Mouse (Mus musculus): ENCODE measurements around the gene Fam25c. TPM values are rescaled to one million over a fixed set of nuclear protein-coding genes. Genes with fewer than 3 reads are reported as not detected.
"Not testable (repeated sequence)": the region's sequence is repeated elsewhere in the genome, so short reads cannot be mapped to it uniquely, and the experiment has no call there.

Fam25c gene
- total RNA-seq, 2 experiments from 2014 or later: 0.66 TPM; not detected in 1

DNA sequence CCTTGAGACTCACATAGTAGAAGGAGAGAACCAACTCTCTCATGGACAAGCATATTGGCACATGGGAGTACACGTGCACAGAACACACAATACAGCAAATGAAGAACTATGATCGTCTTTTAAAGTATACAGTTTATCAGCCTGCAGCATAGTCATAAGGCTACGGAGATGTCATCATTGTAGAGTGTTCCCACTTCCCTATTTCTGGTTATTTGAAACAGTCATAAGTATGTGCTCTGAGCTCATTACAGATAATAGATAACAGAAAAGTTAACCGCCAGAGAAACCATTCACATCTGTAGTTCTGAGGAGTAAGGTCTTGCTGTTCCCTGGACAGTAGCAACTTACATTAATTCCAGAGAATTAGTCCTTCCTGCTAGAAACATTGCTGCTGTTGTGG, 12.2 kb downstream of the Fam25c start:
- intact Hi-C loops (cut with DNase I; ENCODE audit: low total_unique reads): no loop called here
- no peak for DNase-seq

DNA sequence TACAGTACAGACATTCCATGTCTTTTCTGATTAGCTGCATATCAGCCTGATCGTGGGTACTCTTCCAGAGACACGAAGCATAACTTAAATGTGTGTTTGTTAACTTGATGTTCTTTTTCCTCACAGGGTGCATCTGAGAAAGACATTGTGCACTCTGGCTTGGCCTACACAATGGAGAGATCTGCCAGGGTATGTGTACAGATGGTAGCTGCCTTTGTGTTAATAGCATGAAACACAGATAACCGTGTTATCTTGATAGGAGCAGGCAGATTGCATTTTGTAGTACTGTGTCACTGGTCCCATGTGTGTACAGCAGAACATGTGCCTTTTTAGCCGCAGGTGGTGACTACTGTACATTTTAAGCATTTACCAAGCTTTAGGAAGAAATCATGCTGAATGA, 13.2 kb downstream of the Fam25c start:
- DNase-seq: no peak
- intact Hi-C loops (cut with DNase I; ENCODE audit: low total_unique reads): no loop called here

DNA sequence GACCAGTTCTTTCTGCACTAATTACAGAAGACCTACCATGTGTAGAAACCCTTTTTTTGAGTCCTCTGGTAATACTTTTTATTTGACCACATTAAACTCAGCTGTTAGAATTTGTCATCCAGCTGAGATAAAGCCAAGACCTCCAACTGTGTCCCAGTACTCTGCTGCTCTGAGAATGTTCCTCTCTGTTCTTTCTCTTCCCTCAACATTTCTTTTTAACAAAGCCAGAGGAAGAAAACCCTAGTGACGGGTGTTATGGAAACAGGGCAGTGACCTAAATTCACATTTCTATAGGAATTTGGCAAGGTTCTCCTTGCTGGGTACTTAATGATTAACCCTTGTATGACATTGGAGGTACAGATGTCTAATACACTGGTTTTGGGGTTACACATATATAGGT, 15.8 kb downstream of the Fam25c start:
- no peak for DNase-seq
- intact Hi-C loops (cut with DNase I; ENCODE audit: low total_unique reads): no loop called here

DNA sequence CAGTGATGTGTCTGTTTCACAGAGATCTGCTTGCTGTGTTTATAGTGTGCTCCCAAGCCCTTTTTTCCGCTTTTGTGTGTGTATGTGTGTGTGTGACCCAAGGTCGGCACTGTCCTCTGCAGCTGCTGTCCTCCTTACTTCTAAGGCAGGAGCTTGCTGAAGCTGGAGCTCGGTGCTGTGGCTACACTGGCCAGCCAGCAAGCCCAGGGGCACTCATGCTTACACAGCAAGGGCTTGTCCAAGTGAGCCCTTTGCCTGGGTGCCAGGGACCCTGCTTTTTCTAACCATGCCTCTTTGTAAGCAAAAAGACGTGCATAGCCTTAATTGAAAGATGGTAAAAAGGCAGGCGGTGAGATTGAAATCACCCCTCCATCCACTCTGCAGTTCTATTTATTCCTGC, 22.8 kb downstream of the Fam25c start:
- DNase-seq: no peak
- intact Hi-C loops (cut with DNase I; ENCODE audit: low total_unique reads): no loop called here

DNA sequence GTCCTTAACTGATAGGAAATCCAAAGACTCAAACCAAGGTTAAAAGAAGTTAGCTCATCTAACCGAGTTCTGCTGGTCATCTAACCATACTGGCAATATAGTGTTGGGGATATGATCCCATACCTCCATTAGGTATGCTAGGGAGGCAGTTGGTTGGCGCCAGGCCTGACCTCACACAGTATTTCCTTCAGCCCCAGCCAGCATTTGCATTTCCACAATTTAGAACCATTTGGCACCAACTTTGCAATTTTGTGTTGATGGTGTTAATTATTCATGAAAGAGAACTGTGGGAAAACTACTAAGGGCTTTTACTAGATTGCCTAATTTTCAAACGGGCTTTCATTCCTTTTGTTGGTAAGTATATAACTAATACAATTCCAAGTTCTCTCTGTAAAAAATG, 23.3 kb downstream of the Fam25c start:
- DNase-seq: no peak
- intact Hi-C loops (cut with DNase I; ENCODE audit: low total_unique reads): no loop called here

DNA sequence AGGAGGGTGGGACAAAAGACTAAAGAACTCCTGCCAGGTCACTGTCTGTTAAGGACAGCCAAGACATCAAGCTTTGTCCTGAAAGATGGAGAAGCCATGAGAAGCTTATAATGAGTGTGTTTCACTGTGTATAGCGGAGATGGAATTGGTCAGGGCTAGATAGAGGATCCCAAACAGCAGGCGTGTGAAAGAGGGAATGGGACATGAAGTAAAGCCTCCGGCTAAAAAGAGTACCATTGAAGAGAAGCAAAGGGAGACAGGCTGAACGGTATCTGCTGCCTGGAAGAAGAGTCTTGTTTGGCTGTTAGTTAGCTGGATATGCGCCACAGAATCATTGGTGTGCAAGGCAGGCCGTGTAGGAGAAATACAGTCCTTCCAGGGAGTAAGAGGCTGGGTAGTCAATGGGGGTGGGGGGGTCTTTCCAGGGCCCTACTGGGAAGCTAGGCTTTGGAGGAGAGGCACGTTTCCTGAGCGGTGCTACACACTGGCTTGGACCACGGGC, 24.5 kb downstream of the Fam25c start:
- no peak for DNase-seq
- intact Hi-C loops (cut with DNase I; ENCODE audit: low total_unique reads): no loop called here

DNA sequence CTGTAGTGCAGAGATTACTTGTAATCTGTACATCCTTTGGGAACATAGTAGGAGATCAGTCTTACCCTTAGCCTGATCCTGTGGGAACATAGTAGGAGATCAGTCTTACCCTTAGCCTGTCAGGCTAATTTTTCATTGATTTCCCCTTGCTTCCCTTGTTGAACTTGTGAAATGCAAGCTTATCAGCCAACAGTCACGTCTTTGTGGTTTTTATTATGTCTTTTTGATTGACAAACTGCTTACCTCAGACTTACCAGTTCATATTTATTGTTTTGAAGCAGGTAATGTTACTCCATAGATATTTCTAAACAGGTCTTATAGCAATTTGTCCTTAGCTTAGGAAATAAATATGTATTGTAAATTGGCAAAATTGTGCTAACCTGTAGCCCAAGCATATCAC, 27.6 kb downstream of the Fam25c start:
- intact Hi-C loops (cut with DNase I; ENCODE audit: low total_unique reads): no loop called here
- no peak for DNase-seq

DNA sequence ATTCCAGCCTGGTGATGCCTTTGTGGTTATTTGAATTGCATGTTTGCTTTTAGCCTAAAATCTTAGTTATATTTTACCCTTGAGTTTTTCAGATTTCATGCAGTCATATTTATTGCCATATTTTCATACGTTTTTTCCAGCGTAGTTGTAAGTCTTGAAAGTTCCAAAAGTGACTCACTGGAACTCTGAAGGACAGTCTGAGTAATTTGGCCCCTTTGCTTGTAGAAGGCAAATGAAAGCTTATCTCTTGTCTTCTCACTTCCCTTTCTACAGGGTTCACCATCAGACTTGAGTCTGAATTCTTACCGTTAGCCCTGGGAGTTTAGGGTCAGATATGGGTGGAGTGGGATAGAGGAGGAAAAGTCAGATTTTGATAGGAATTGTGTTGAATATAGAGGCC, 28.6 kb downstream of the Fam25c start:
- no peak for DNase-seq
- intact Hi-C loops (cut with DNase I; ENCODE audit: low total_unique reads): no loop called here

DNA sequence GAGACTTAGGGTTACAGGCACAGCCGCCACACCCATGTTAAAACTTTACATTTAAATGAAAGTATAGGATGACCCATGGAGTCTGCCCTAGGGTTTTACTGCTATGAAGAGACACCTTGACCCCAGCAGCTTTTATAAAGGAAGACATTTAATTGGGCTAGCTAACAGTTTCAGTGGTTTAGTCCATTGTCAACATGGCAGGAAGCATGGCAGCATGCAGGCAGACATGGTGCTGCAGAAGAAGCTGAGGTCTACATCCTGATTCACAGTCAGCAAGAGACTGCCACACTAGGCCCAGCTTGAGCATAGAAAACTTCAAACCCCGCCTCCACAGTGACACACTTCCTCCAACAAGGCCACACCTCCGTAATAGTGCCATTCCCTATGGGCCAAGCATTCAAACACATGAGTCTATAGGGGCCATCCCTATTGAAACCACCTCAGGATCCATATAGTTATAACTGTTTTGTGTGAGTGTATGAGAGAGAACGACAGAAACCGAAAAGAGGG, 31.6 kb downstream of the Fam25c start:
- intact Hi-C loops (cut with DNase I; ENCODE audit: low total_unique reads): no loop called here
- DNase-seq: no peak

DNA sequence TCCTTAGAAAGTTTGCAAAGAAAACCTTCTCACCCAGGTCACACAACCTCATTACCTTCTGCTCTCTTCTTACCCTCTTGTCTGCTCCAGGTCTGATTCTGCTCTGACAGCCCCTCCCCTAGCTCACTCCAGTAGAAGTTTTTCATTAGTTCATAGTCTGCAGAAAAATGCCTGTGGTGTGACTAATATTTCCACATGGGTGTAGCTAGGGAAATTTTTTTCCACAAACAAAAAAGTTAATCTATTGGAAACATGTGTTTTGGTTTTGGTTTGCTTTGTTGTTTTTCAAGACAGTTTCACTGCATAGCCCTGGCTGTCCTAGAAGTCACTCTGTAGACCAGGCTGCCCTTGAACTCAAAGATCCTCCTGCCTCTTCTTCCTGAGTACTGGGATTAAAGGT, 37.1 kb downstream of the Fam25c start:
- intact Hi-C loops (cut with DNase I; ENCODE audit: low total_unique reads): no loop called here
- DNase-seq: no peak

DNA sequence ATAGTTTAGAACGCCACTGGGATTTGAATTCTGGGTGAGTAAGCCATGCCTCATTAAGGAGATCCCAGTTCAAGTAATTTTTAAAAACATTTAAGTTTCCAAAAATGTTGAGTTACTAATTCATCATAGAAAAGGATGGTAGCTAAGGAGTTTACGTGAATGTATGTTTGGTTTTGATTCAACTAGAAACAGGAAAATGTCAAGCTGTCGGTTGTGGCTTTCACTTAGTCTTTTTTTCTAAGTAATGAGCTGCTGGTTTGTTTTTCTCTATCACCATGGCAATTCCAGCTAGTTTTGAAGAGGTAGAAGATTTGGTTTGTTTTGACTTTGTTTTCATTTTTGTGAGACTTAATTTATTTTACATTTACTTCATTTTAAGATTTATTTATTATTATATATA, 37.8 kb downstream of the Fam25c start:
- intact Hi-C loops (cut with DNase I; ENCODE audit: low total_unique reads): no loop called here
- DNase-seq: no peak

DNA sequence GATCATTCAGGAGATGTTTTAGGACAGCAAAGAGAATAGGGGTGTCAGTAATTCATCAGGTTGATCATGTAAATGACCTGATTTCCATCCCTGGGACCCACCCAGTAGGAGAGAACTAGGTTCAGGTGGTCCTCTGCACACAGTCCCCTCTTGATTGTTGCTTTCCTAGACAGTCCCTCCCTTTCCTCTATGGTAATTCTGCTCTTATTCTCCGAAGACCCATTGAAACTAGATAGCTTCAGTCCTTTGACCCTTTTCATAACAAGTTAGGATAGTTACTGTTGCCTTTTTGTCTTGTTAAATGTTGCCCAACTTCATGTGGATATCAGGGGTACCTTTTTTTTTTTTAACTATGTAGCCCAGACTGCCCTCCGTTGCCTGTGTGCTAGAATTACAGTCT, 38.9 kb downstream of the Fam25c start:
- intact Hi-C loops (cut with DNase I; ENCODE audit: low total_unique reads): no loop called here
- DNase-seq: no peak

DNA sequence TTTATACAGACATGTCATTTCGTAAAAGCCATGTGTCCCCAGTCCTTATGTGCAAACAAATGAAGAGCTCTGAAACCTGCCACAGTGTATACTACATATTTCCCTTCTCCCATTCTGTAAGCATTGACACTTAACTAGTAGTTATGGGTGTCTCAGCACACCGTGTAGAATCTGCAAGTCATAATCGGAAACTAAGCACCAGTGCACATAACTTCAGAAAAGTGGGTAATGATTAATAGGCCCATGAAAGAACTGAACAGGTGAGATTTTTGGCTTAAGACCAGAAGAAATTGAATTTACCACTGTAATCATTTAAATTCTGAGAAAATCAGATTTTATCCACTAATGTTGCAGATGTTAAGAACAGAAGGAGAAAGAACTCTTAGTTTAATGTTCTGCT, 40.4 kb downstream of the Fam25c start:
- intact Hi-C loops (cut with DNase I; ENCODE audit: low total_unique reads): no loop called here
- DNase-seq: no peak

DNA sequence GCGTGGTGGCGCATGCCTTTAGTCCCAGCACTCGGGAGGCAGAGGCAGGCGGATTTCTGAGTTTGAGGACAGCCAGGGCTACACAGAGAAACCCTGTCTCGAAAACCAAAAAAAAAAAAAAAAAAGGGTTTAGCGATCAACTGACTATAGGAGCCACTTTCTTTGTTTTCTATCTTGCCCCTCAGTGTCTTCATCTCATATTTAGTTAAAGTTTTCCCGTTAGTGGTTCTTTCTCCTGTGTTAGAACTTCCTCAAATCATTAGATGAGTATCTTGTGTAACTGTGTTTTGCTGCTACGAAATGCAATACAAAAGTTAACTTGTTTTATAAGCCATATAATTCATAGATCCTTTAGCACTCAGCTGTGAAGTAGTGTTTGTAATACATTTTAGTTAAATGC, 40.9 kb downstream of the Fam25c start:
- intact Hi-C loops (cut with DNase I; ENCODE audit: low total_unique reads); DNase-seq: not testable (repeated sequence)

DNA sequence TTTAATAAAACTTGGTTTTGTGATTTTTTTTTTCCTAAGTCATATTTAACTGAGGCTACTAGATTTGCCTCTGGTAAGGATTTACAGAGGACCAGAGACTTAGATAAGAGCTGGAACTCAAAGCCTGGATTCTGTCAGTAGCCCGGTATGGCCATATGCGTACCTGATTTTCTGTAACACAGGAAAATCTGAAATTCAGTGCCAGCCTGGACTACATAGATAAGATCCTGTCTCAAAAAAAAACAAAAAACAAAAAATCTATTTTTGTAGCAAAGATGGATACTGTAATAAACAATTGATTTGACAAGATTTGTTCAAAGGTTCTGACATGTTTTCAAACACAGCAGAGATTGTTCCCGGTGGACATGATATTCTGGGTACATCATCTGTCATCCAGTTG, 41.6 kb downstream of the Fam25c start:
- intact Hi-C loops (cut with DNase I; ENCODE audit: low total_unique reads): no loop called here

DNA sequence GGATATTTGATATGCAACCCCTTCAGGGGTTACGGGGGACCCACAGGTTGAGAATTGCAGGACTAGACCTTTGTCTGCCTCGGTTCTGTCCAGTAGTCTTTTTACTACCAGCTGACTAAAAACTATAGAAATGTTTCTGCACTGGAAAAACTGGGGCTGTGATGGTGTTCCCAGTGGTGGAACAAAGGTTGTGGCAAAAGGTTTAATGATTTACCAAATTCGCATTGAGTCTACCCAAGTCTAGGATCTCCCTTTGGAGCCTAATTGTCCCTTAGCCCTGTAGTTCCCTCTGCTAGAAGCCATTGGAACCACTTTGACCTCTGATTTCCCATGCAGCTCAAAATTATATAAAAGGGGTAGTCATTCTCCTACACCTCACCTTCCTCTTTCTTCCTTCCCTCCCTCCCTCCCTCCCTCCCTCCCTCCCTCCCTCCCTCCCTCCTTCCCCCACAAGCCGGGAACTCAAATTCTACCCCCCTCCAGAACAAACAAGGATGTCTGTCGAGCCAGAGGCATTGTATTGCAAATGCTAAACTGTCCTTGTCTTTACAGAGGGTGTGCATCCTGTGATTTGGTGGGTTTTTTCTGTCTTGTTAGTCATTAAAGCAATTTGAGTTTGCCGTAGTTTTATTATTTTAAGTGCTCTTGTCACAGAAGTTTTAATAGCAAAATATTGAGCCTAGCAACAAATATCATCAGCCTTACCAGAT, 42.7 kb downstream of the Fam25c start:
- intact Hi-C loops (cut with DNase I; ENCODE audit: low total_unique reads): no loop called here
- DNase-seq: no peak

More for the DNA sequence above, 41.6 kb downstream of the Fam25c start:
- no peak for DNase-seq

DNA sequence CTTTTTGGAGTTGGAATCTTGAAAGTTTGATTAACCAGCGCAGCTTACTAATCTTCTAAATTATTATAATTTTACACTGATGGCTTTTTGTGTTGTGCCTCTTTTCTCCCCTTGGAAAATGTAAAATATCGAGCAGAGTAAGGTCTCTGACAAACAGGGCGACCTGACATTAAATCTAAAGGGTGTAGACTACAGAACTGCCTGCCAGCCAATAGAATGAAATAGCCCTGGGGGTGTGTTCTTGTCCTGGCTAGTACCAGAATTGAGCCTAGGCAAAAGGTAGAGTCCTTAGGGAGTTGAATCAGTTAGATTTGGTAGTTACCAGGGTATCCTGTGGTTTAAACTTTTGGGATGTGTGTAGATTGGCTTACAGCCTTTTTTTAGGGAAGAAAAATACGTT, 43.5 kb downstream of the Fam25c start:
- DNase-seq: no peak
- intact Hi-C loops (cut with DNase I; ENCODE audit: low total_unique reads): no loop called here

DNA sequence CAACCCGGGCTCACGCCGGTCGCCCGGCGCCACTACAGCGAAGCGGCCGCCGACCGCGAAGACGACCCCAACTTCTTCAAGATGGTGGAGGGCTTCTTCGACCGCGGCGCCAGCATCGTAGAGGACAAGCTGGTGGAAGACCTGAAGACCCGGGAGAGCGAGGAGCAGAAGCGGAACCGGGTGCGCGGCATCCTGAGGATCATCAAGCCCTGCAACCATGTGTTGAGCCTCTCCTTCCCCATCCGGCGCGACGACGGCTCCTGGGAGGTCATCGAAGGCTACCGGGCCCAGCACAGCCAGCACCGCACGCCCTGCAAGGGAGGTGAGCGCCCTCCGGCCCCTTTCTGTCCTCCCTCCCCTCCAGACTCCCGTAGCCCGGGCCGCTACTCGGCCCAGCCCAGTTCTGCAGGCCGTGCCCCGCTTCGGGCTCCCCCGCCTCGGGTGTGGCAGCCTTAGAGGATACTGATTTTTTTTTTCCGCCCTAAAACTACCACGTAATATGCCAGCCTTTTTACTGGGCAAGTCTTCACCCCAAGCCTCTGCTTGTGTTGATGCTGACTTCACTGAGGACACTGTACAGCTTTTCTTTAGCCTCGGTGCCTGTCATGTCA, 44.1 kb downstream of the Fam25c start:
- peak; percentile 58 for DNase-seq
- intact Hi-C loops (cut with DNase I; ENCODE audit: low total_unique reads): no loop called here

DNA sequence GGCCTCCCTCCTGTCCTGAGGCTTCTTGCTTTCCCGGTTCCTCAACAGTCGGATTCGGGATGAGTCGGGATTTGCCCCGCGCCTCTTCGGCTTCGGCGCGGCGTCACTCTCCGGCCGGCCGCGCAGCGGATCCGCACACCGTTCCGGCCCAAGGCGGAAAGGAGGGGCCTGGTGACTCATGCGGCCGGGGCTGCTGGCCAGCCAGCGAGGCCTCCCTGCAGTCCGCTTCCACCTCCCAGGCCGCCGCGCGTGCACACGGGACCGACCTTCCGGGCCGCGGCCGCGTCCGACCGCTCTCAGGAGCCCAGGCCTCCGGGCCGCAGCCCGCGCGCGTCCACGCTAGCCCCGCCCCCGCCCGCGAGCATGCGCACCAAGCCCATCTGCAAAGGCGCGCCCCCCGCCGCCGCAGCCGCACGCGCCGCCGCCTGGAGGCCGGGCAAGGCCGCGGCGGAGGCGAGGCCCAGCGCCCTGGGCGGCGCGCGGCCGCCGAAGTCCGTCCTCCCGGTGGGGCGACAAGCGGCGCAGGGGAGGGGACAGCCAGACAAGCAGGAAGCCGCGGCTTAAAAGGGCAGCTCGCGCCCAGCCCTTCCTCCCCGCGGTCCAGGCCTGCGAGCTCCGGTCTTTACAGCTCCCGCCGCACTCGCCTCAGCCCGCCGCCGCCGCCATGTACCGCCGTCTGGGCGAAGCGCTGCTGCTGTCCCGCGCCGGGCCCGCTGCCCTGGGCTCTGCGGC, 44.8 kb downstream of the Fam25c start, which contains the start of the genes Shld2 and Glud1:
Shld2 (minus strand) TSS at position 260 of the 732 bp plus-strand sequence.
Glud1 (plus strand) TSS at position 494 of the 732 bp plus-strand sequence.
- DNase-seq: peak; percentile 97
- intact Hi-C loops (cut with DNase I; ENCODE audit: low total_unique reads): no loop called here

DNA sequence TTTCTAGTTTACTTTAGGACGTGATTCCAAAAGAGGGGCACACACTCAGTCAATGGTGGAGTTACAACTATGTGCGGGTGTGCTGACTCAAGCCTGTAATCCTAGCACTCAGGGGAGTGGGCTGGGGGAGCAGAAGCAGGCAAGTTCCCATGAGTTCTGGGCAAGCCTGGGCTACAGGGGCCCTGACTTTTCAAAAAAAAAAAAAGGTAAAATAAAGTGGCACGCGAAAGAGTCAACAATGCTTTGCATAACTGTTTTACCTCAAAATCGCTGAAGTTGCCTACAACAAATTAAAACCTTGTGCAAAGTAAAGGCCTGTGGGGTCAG, 45.4 kb downstream of the Fam25c start:
- no peak for DNase-seq
- intact Hi-C loops (cut with DNase I; ENCODE audit: low total_unique reads): no loop called here

DNA sequence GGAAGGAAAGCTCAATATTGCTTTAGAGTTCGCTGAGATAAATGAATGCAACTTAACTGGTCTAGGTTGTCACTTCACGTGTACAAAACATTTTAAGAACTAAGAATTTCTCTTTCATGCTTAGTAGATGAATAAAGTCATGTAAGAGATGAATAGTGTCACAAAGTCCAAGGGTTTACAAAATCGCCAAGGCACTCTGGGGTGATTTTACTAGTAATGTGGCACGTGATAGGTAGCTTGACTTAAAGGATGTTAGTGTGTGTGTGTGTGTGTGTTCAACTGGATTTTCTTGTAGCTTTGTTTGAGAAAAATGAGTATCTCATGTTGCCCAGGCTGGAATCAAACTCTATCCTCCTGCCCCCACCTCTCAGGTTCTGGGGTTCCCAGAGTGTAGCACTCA, 46.0 kb downstream of the Fam25c start:
- intact Hi-C loops (cut with DNase I; ENCODE audit: low total_unique reads): no loop called here

More for the DNA sequence above, 46.0 kb downstream of the Fam25c start:
- no peak for DNase-seq

Data from gastrocnemius, postnatal 14 days (tissue).